Mouse (Mus musculus) thymus, postnatal 25 days (tissue): ENCODE measurements at regions not wholly inside any gene's neighbourhood (a gene's known extent, or its start where the extent isn't known, plus 50 kb on each side); places are given as distances from the start of the nearest gene placed in this dataset.
A peak's percentile ranks its signal among the peaks of the same experiment; 100 is the strongest.

Experiments
- DNase-seq: peaks from one replicate; pipeline ENCODE4 v3.0.0; 2022

GRCm38 (mm10) chr12:92137539-92137938 lies 288.6 kb upstream of the Sel1l start:
- no peak for DNase-seq

GRCm38 (mm10) chr12:92127648-92128047 lies 278.7 kb upstream of the Sel1l start:
- DNase-seq = no peak

- no peak for DNase-seq
These were observed 271.3 kb upstream of the Sel1l start for GRCm38 (mm10) chr12:92120164-92120815.

GRCm38 (mm10) chr12:92109615-92110014 lies 260.7 kb upstream of the Sel1l start:
- no peak for DNase-seq

- no peak for DNase-seq
These were observed 251.1 kb upstream of the Sel1l start for GRCm38 (mm10) chr12:92100080-92100479.

GRCm38 (mm10) chr12:92092794-92093365 lies 243.9 kb upstream of the Sel1l start:
- no peak for DNase-seq

- DNase-seq = no peak
These were observed 224.3 kb upstream of the Sel1l start for GRCm38 (mm10) chr12:92073209-92073608.

- DNase-seq = no peak
These were observed 213.8 kb upstream of the Sel1l start for GRCm38 (mm10) chr12:92062731-92063130.

- DNase-seq = no peak
These were observed 191.5 kb upstream of the Sel1l start for GRCm38 (mm10) chr12:92040481-92040880.

GRCm38 (mm10) chr12:92029192-92029591 lies 180.2 kb upstream of the Sel1l start:
- DNase-seq = no peak

- no peak for DNase-seq
These were observed 179.4 kb upstream of the Sel1l start for GRCm38 (mm10) chr12:92028354-92028753.

GRCm38 (mm10) chr12:92024461-92025218 lies 175.7 kb upstream of the Sel1l start:
- DNase-seq = no peak

- no peak for DNase-seq
These were observed 170.8 kb upstream of the Sel1l start for GRCm38 (mm10) chr12:92019593-92020224.

GRCm38 (mm10) chr12:92015373-92015772 lies 166.4 kb upstream of the Sel1l start:
- DNase-seq = no peak

- DNase-seq = no peak
These were observed 165.0 kb upstream of the Sel1l start for GRCm38 (mm10) chr12:92013979-92014378.

GRCm38 (mm10) chr12:92013244-92013643 lies 164.3 kb upstream of the Sel1l start:
- peak; percentile 6 for DNase-seq

- no peak for DNase-seq
These were observed 155.6 kb upstream of the Sel1l start for GRCm38 (mm10) chr12:92004391-92005094.

GRCm38 (mm10) chr12:91999031-91999430 lies 150.1 kb upstream of the Sel1l start:
- DNase-seq = no peak

GRCm38 (mm10) chr12:91997404-91997803 lies 148.4 kb upstream of the Sel1l start:
- DNase-seq = no peak

GRCm38 (mm10) chr12:91995545-91995944 lies 146.6 kb upstream of the Sel1l start:
- DNase-seq = no peak

- no peak for DNase-seq
These were observed 137.5 kb upstream of the Sel1l start for GRCm38 (mm10) chr12:91986448-91986847.

GRCm38 (mm10) chr12:91980321-91980720 lies 131.4 kb upstream of the Sel1l start:
- DNase-seq = no peak

GRCm38 (mm10) chr12:91971045-91971444 lies 122.1 kb upstream of the Sel1l start:
- no peak for DNase-seq
